Mouse (Mus musculus): Measurements from ENCODE around the gene Fancd2. TPM values are rescaled to one million over a fixed set of nuclear protein-coding genes. Genes with fewer than 3 reads are reported as not detected.

The Fancd2 gene
- polyA plus RNA-seq (2015; fragmentation: Nextera tagmentation; extraction: Ambion mirVana), result 10.7 and 12.0 TPM in 2 replicates

- Histone ChIP-seq H3K9me3 (ENCODE audit: low read length) (no peaks in the 10 kb centered on the region), H3K4me2 (replicated peaks; ENCODE audit: low read depth, low read length) (peak within 1 kb of the TSS; percentile 78), H3K4me3 (ENCODE audit: low read length) (peak within 1 kb of the TSS; percentile 96), H3K4me1 (ENCODE audit: insufficient read depth, low read length) (peaks cover 19% of the 10 kb centered on the region), H3K27ac (ENCODE audit: low read length) (peak within 1 kb of the TSS; percentile 81), H3K36me3 (ENCODE audit: insufficient read depth, low read length) (0 out of 2 replicates have a peak, but pooled peaks cover 4% of the 10 kb centered on the region), H3K27me3 (ENCODE audit: insufficient read depth, low read length) (no peaks in the 10 kb centered on the region), H3K9ac (replicated peaks; ENCODE audit: low read length) (peak within 1 kb of the TSS; percentile 86)
- ATAC-seq (ENCODE audit: low FRiP score, low TSS enrichment), result peak; percentile 91
- under 1% methylated on average over 47 of the region's 47 CpGs for WGBS
Measured at GRCm38 (mm10) chr6:113530932-113531839, at the start of gene Fancd2, which contains the start of gene Emc3. TSS of gene Fancd2 (plus strand) at chr6:113531682. TSS of gene Emc3 (minus strand) at chr6:113531652.

GRCm38 (mm10) chr6:113482477-113483099 lies 48.9 kb upstream of the Fancd2 start:
- no peaks in the 10 kb centered on the region for H3K9me3 ChIP-seq (ENCODE audit: low read length)
- H3K4me2 ChIP-seq (replicated peaks; ENCODE audit: low read depth, low read length), result peak overlapping the region; percentile 66
- peaks cover 19% of the 10 kb centered on the region for H3K4me1 ChIP-seq (ENCODE audit: insufficient read depth, low read length)
- H3K4me3 ChIP-seq (ENCODE audit: low read length), result peak overlapping the region; percentile 60
- 1% methylated on average over 64 of the region's 65 CpGs for WGBS
- peak overlapping the region; percentile 73 for H3K9ac ChIP-seq (replicated peaks; ENCODE audit: low read length)
- peaks cover 16% of the 10 kb centered on the region; the same call in 1 of the 2 replicates for H3K27me3 ChIP-seq (ENCODE audit: insufficient read depth, low read length)
- ATAC-seq (ENCODE audit: low FRiP score, low TSS enrichment), result peak; percentile 59
- H3K36me3 ChIP-seq (ENCODE audit: insufficient read depth, low read length), result 0 out of 2 replicates have a peak, but pooled peaks cover 2% of the 10 kb centered on the region
- H3K27ac ChIP-seq (ENCODE audit: low read length), result peak overlapping the region; percentile 84

GRCm38 (mm10) chr6:113483100-113483615 lies 48.3 kb upstream of the Fancd2 start, which contains the start of gene Creld1:
TSS of gene Creld1 (plus strand) at chr6:113483297.
- Histone ChIP-seq H3K27me3 (ENCODE audit: insufficient read depth, low read length) (peaks cover 16% of the 10 kb centered on the region; the same call in 1 of the 2 replicates), H3K4me3 (ENCODE audit: low read length) (peak within 1 kb of the TSS; percentile 60), H3K4me2 (replicated peaks; ENCODE audit: low read depth, low read length) (peak within 1 kb of the TSS; percentile 66), H3K9me3 (ENCODE audit: low read length) (no peaks in the 10 kb centered on the region), H3K27ac (ENCODE audit: low read length) (peak within 1 kb of the TSS; percentile 88), H3K9ac (replicated peaks; ENCODE audit: low read length) (peak within 1 kb of the TSS; percentile 73), H3K36me3 (ENCODE audit: insufficient read depth, low read length) (peaks cover 7% of the 10 kb centered on the region; the same call in 1 of the 2 replicates), H3K4me1 (ENCODE audit: insufficient read depth, low read length) (peaks cover 19% of the 10 kb centered on the region)
- under 1% methylated on average over 26 of the region's 26 CpGs for WGBS
- peak; percentile 96 for ATAC-seq (ENCODE audit: low FRiP score, low TSS enrichment)

GRCm38 (mm10) chr6:113483729-113484128 lies 47.8 kb upstream of the Fancd2 start:
- peak; percentile 35; the same call in 1 of the 2 replicates for ATAC-seq (ENCODE audit: low FRiP score, low TSS enrichment)
- peaks cover 19% of the 10 kb centered on the region for H3K4me1 ChIP-seq (ENCODE audit: insufficient read depth, low read length)
- H3K27ac ChIP-seq (ENCODE audit: low read length), result peak overlapping the region; percentile 88
- no peaks in the 10 kb centered on the region for H3K9me3 ChIP-seq (ENCODE audit: low read length)
- H3K36me3 ChIP-seq (ENCODE audit: insufficient read depth, low read length), result peaks cover 10% of the 10 kb centered on the region; the same call in 1 of the 2 replicates
- WGBS, result 8% methylated on average over 10 of the region's 10 CpGs
- H3K27me3 ChIP-seq (ENCODE audit: insufficient read depth, low read length), result peaks cover 16% of the 10 kb centered on the region; the same call in 1 of the 2 replicates
- H3K9ac ChIP-seq (replicated peaks; ENCODE audit: low read length), result peak overlapping the region; percentile 66
- peak overlapping the region; percentile 66 for H3K4me2 ChIP-seq (replicated peaks; ENCODE audit: low read depth, low read length)
- H3K4me3 ChIP-seq (ENCODE audit: low read length), result peak overlapping the region; percentile 60

- no peak overlapping the region for H3K4me3 ChIP-seq (ENCODE audit: low read length)
- no peak for ATAC-seq (ENCODE audit: low FRiP score, low TSS enrichment)
- 0 out of 2 replicates have a peak, but pooled peaks cover 1% of the 10 kb centered on the region for H3K27me3 ChIP-seq (ENCODE audit: insufficient read depth, low read length)
- peaks cover 6% of the 10 kb centered on the region for H3K4me1 ChIP-seq (ENCODE audit: insufficient read depth, low read length)
- H3K9ac ChIP-seq (replicated peaks; ENCODE audit: low read length), result 0 out of 2 replicates have a peak overlapping the region, but pooled peaks have one; percentile 16
- no peak overlapping the region for H3K27ac ChIP-seq (ENCODE audit: low read length)
- 56% methylated on average over 7 of the region's 7 CpGs for WGBS
- no peaks in the 10 kb centered on the region for H3K9me3 ChIP-seq (ENCODE audit: low read length)
- H3K36me3 ChIP-seq (ENCODE audit: insufficient read depth, low read length), result peaks cover 26% of the 10 kb centered on the region; the same call in 1 of the 2 replicates
- no peak overlapping the region for H3K4me2 ChIP-seq (replicated peaks; ENCODE audit: low read depth, low read length)
Measured at GRCm38 (mm10) chr6:113487125-113487576, 44.3 kb upstream of the Fancd2 start.

- ATAC-seq (ENCODE audit: low FRiP score, low TSS enrichment), result no peak
- H3K9ac ChIP-seq (replicated peaks; ENCODE audit: low read length), result no peak overlapping the region
- no peaks in the 10 kb centered on the region for H3K27me3 ChIP-seq (ENCODE audit: insufficient read depth, low read length)
- H3K4me2 ChIP-seq (replicated peaks; ENCODE audit: low read depth, low read length), result no peak overlapping the region
- 90% methylated on average over 14 of the region's 14 CpGs for WGBS
- no peak overlapping the region for H3K4me3 ChIP-seq (ENCODE audit: low read length)
- H3K4me1 ChIP-seq (ENCODE audit: insufficient read depth, low read length), result peaks cover under 1% of the 10 kb centered on the region; the same call in 1 of the 2 replicates
- H3K36me3 ChIP-seq (ENCODE audit: insufficient read depth, low read length), result peaks cover 31% of the 10 kb centered on the region; the same call in 1 of the 2 replicates
- H3K27ac ChIP-seq (ENCODE audit: low read length), result no peak overlapping the region
- H3K9me3 ChIP-seq (ENCODE audit: low read length), result no peaks in the 10 kb centered on the region
Measured at GRCm38 (mm10) chr6:113489410-113489809, 42.1 kb upstream of the Fancd2 start.

GRCm38 (mm10) chr6:113492101-113492864 lies 39.2 kb upstream of the Fancd2 start:
- no peak overlapping the region for H3K4me2 ChIP-seq (replicated peaks; ENCODE audit: low read depth, low read length)
- H3K9ac ChIP-seq (replicated peaks; ENCODE audit: low read length), result no peak overlapping the region
- H3K4me3 ChIP-seq (ENCODE audit: low read length), result no peak overlapping the region
- H3K27ac ChIP-seq (ENCODE audit: low read length), result no peak overlapping the region
- H3K4me1 ChIP-seq (ENCODE audit: insufficient read depth, low read length), result peaks cover 5% of the 10 kb centered on the region; the same call in 1 of the 2 replicates
- H3K27me3 ChIP-seq (ENCODE audit: insufficient read depth, low read length), result peaks cover 13% of the 10 kb centered on the region; the same call in 1 of the 2 replicates
- H3K9me3 ChIP-seq (ENCODE audit: low read length), result no peaks in the 10 kb centered on the region
- H3K36me3 ChIP-seq (ENCODE audit: insufficient read depth, low read length), result peaks cover 28% of the 10 kb centered on the region; the same call in 1 of the 2 replicates
- ATAC-seq (ENCODE audit: low FRiP score, low TSS enrichment), result no peak
- WGBS, result 62% methylated on average over 24 of the region's 24 CpGs

GRCm38 (mm10) chr6:113494258-113494788 lies 37.2 kb upstream of the Fancd2 start:
- Histone ChIP-seq H3K4me1 (ENCODE audit: insufficient read depth, low read length) (peaks cover 5% of the 10 kb centered on the region; the same call in 1 of the 2 replicates), H3K9ac (replicated peaks; ENCODE audit: low read length) (peak overlapping the region; percentile 53), H3K4me2 (replicated peaks; ENCODE audit: low read depth, low read length) (peak overlapping the region; percentile 58), H3K27ac (ENCODE audit: low read length) (no peak overlapping the region), H3K9me3 (ENCODE audit: low read length) (no peaks in the 10 kb centered on the region), H3K4me3 (ENCODE audit: low read length) (peak overlapping the region; percentile 42), H3K27me3 (ENCODE audit: insufficient read depth, low read length) (peaks cover 13% of the 10 kb centered on the region; the same call in 1 of the 2 replicates), H3K36me3 (ENCODE audit: insufficient read depth, low read length) (peaks cover 21% of the 10 kb centered on the region; the same call in 1 of the 2 replicates)
- peak; percentile 85 for ATAC-seq (ENCODE audit: low FRiP score, low TSS enrichment)
- 3% methylated on average over 50 of the region's 54 CpGs for WGBS
